Mouse (Mus musculus): ENCODE results near the gene Enah. TPM values are rescaled to one million over a fixed set of nuclear protein-coding genes. Genes with fewer than 3 reads are reported as not detected.

Gene Enah
- polyA plus RNA-seq, 1 experiment: 7.2 TPM

DNA sequence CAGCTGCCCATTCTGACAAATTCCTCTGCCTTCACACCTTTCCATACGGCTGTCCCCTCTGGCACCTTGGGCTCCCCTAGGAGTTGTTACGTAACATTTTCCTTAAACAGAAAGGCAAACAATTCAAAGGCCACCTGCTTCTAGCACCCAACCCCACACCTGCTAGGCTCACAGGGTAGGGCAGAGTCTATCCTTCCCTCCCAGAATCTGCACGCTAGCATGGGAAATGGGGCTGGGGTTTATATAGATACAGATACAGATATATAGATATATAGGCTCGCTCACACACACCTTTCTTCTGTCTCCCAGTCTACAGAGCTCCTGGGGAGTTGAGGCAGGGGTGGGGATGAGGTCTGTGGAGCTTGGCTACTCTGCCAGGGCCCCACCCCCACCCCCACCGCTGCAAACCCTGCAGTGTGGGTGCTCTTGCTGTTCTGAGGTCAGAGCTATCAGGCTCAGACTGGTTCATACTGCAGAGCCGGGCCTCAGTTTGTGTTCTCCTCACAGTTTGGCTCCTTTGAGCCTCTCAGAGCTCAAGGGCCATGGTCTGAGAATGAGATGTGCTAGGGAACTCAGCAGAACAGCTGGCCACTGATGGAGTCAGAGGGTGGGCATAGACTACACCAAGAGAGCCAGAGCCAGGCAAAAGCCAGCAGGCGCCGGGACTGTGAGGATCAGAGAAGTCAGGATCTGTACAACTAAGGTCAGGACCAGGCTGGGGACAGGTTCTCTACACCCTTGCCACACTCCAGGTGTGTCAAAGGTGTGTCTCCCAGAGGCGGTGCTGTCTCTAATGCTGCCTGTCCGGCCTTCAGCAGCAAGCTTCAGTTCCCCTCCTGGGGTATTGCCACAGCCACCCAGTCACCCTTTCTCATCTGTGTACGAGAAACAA lies 154.6 kb downstream of the Enah start:
- peak overlapping the region; percentile 85 for H3K27ac ChIP-seq (ENCODE audit: control insufficient read depth, insufficient read depth, low read length)
- TF ChIP-seq CTCF (IDR thresholded peaks at IDR 0.05; ENCODE audit: borderline replicate concordance, control insufficient read depth, extremely low read depth, insufficient read depth, low read length, poor library complexity) (no peak), POLR2A (IDR thresholded peaks at IDR 0.05; ENCODE audit: control insufficient read depth, extremely low read depth, insufficient read depth, low read length, poor library complexity) (no peak)
- peaks cover 71% of the 10 kb centered on the region for H3K4me1 ChIP-seq (replicated peaks; ENCODE audit: control insufficient read depth, insufficient read depth, low read length)
- H3K36me3 ChIP-seq (ENCODE audit: control insufficient read depth, insufficient read depth, low read length): no peaks in the 10 kb centered on the region
- no peak overlapping the region for H3K4me3 ChIP-seq (ENCODE audit: control insufficient read depth, insufficient read depth, low read length)
- 45% methylated on average over 11 of the region's 11 CpGs for WGBS
- DNase-seq: no peak
- no peaks in the 10 kb centered on the region for H3K27me3 ChIP-seq (ENCODE audit: control insufficient read depth, insufficient read depth, low read length)

DNA sequence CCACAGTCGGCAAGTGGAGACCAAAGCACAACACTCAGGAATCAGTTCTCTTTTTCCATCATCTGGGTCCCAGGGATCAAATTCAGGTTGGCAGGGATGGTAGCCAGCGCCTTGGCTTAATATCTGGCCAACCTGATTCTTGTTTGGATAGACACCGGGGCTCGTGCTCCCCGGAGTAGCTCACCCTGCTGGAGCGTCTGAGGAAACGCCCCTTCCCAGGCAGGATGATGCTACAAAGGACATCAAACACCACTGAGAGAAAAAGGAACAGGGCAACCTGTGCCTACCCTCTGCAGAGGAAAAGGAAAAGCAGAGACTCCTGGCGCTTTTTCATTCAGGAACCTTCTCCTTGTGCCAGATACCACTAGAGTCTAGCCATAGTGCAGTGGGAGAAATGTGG lies 156.4 kb downstream of the Enah start:
- Histone ChIP-seq H3K4me1 (replicated peaks; ENCODE audit: control insufficient read depth, insufficient read depth, low read length) (peaks cover 76% of the 10 kb centered on the region), H3K27me3 (ENCODE audit: control insufficient read depth, insufficient read depth, low read length) (no peaks in the 10 kb centered on the region), H3K27ac (ENCODE audit: control insufficient read depth, insufficient read depth, low read length) (peak overlapping the region; percentile 11; the same call in 1 of the 2 replicates), H3K4me3 (ENCODE audit: control insufficient read depth, insufficient read depth, low read length) (no peak overlapping the region), H3K36me3 (ENCODE audit: control insufficient read depth, insufficient read depth, low read length) (no peaks in the 10 kb centered on the region)
- 32% methylated on average over 8 of the region's 8 CpGs for WGBS
- TF ChIP-seq POLR2A (IDR thresholded peaks at IDR 0.05; ENCODE audit: control insufficient read depth, extremely low read depth, insufficient read depth, low read length, poor library complexity) (no peak), CTCF (IDR thresholded peaks at IDR 0.05; ENCODE audit: borderline replicate concordance, control insufficient read depth, extremely low read depth, insufficient read depth, low read length, poor library complexity) (no peak)
- DNase-seq: no peak

DNA sequence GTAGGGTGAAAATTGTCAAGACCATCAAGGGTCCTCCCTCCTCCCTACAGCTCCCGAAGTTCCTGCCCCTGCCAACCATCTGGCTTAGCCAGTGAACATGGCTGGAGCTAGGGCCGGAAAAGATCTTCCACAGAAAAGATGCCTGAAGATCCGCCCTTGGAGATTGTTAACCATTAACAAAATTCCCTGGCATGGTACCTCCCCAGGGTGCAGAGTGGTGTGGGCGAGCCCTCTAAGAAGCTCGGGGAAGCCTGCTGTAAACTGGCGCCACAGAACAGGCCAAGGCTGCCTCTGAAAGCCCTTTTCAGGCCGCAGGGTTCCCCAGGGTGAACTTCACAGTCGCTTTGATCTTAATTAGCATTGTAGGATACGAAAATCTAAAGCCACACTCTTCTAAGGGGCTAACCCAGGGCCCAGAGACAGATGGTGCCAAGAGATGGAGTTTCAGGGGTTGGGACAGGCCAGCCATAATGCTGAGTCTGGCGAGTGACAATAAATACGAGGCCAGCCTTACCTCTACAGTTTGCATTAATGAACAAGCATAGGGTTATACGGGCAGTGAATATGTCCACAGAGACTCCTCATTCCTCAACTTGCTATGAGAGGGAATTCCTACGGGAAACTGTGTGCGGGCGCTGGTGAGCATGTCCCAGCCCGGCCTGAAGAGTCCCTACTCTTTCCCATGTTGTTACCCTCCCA lies 157.0 kb downstream of the Enah start:
- TF ChIP-seq CTCF (IDR thresholded peaks at IDR 0.05; ENCODE audit: borderline replicate concordance, control insufficient read depth, extremely low read depth, insufficient read depth, low read length, poor library complexity) (no peak), POLR2A (IDR thresholded peaks at IDR 0.05; ENCODE audit: control insufficient read depth, extremely low read depth, insufficient read depth, low read length, poor library complexity) (no peak)
- Histone ChIP-seq H3K27ac (ENCODE audit: control insufficient read depth, insufficient read depth, low read length) (peak overlapping the region; percentile 17; the same call in 1 of the 2 replicates), H3K27me3 (ENCODE audit: control insufficient read depth, insufficient read depth, low read length) (no peaks in the 10 kb centered on the region), H3K4me3 (ENCODE audit: control insufficient read depth, insufficient read depth, low read length) (no peak overlapping the region), H3K4me1 (replicated peaks; ENCODE audit: control insufficient read depth, insufficient read depth, low read length) (peaks cover 75% of the 10 kb centered on the region), H3K36me3 (ENCODE audit: control insufficient read depth, insufficient read depth, low read length) (no peaks in the 10 kb centered on the region)
- no peak for DNase-seq
- WGBS: 69% methylated on average over 16 of the region's 16 CpGs

DNA sequence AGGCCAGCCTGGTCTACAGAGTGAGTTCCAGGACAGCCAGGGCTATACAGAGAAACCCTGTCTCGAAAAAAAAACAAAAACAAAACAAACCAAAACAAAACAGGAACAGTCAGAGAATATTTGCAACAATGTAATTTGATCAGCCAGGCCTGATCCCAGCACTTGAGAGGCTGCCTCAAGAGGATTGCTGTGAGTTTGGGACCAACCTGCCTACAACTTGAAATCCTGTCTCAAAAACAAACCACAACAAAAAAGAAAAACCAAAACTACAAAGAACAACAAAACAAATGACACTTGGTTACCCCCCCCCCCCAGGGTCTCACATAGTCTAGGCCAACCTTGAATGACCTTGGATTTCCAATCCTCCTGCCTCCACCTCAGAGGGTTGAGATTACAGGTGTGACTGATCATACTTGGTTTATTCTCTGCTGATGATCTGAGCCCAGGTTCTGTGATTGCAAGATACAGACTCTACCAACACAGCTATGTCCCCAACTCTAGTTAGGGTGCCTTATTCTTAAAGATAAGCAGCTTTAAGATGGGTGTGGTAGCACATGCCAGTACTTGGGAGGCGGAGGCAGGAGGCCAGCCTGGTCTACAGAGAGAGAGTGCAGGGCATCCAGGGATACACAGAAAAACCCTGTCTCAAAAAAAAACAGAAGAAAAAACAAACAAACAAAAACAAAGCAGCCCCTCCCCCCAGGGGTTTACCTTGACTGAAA lies 158.4 kb downstream of the Enah start:
- H3K27me3 ChIP-seq (ENCODE audit: control insufficient read depth, insufficient read depth, low read length): no peaks in the 10 kb centered on the region
- no peak for DNase-seq
- H3K4me1 ChIP-seq (replicated peaks; ENCODE audit: control insufficient read depth, insufficient read depth, low read length): peaks cover 65% of the 10 kb centered on the region
- TF ChIP-seq CTCF (IDR thresholded peaks at IDR 0.05; ENCODE audit: borderline replicate concordance, control insufficient read depth, extremely low read depth, insufficient read depth, low read length, poor library complexity): no peak
- no peak for TF ChIP-seq POLR2A (IDR thresholded peaks at IDR 0.05; ENCODE audit: control insufficient read depth, extremely low read depth, insufficient read depth, low read length, poor library complexity)
- 44% methylated on average over 2 of the region's 2 CpGs for WGBS
- no peaks in the 10 kb centered on the region for H3K36me3 ChIP-seq (ENCODE audit: control insufficient read depth, insufficient read depth, low read length)
- H3K4me3 ChIP-seq (ENCODE audit: control insufficient read depth, insufficient read depth, low read length): no peak overlapping the region
- peak overlapping the region; percentile 99 for H3K27ac ChIP-seq (ENCODE audit: control insufficient read depth, insufficient read depth, low read length)

DNA sequence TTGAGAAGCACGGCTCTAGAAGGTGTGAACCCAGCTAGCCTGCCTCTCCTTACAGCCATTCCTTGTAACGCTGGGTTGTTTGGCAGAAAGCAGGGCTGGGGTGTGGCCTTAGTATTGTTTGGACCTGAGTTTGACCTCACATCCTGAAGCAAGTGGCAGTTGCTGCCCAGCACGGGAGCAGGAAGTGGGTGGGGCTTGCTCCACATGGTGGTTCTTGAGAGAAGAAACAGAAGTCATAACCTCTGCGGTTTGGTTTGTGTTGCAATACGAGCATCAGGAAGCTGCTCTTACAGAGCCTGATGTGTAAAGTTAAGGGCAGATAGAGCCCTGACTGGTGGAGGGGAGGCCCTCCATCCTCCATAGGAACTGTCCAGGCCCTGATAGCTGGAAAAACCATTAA lies 159.1 kb downstream of the Enah start:
- Histone ChIP-seq H3K36me3 (ENCODE audit: control insufficient read depth, insufficient read depth, low read length) (no peaks in the 10 kb centered on the region), H3K4me3 (ENCODE audit: control insufficient read depth, insufficient read depth, low read length) (no peak overlapping the region), H3K27me3 (ENCODE audit: control insufficient read depth, insufficient read depth, low read length) (no peaks in the 10 kb centered on the region), H3K27ac (ENCODE audit: control insufficient read depth, insufficient read depth, low read length) (peak overlapping the region; percentile 99), H3K4me1 (replicated peaks; ENCODE audit: control insufficient read depth, insufficient read depth, low read length) (peaks cover 58% of the 10 kb centered on the region)
- peak; percentile 91 for DNase-seq
- under 1% methylated on average over 5 of the region's 5 CpGs for WGBS
- TF ChIP-seq CTCF (IDR thresholded peaks at IDR 0.05; ENCODE audit: borderline replicate concordance, control insufficient read depth, extremely low read depth, insufficient read depth, low read length, poor library complexity): no peak
- peak; percentile 47; the same call in 1 of the 2 replicates for TF ChIP-seq POLR2A (IDR thresholded peaks at IDR 0.05; ENCODE audit: control insufficient read depth, extremely low read depth, insufficient read depth, low read length, poor library complexity)

DNA sequence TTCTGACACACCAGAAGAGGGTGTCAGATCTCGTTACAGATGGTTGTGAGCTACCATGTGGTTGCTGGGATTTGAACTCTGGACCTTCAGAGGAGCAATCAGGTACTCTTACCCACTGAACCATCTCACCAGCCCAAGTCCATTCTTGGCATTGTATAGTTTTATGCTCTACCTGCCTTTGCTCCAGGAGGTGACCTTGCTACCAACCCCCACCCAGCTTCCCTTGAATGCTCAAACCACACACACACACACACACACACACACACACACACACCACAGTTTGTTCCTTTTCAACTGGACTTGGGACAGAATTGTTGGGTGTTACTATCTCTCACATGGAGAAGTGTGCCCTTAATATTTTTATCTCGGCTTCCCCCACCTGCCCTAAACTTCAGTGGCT lies 163.5 kb downstream of the Enah start:
- WGBS: 96% methylated on average over 2 of the region's 2 CpGs
- TF ChIP-seq CTCF (IDR thresholded peaks at IDR 0.05; ENCODE audit: borderline replicate concordance, control insufficient read depth, extremely low read depth, insufficient read depth, low read length, poor library complexity) (no peak), POLR2A (IDR thresholded peaks at IDR 0.05; ENCODE audit: control insufficient read depth, extremely low read depth, insufficient read depth, low read length, poor library complexity) (no peak)
- H3K27me3 ChIP-seq (ENCODE audit: control insufficient read depth, insufficient read depth, low read length): no peaks in the 10 kb centered on the region
- H3K27ac ChIP-seq (ENCODE audit: control insufficient read depth, insufficient read depth, low read length): no peak overlapping the region
- no peak for DNase-seq
- H3K4me3 ChIP-seq (ENCODE audit: control insufficient read depth, insufficient read depth, low read length): no peak overlapping the region
- H3K36me3 ChIP-seq (ENCODE audit: control insufficient read depth, insufficient read depth, low read length): no peaks in the 10 kb centered on the region
- H3K4me1 ChIP-seq (replicated peaks; ENCODE audit: control insufficient read depth, insufficient read depth, low read length): peaks cover 35% of the 10 kb centered on the region

Data from thymus, adult 2 months (tissue).